Mouse (Mus musculus): ENCODE results near the gene Kcnh7. TPM values are rescaled to one million over a fixed set of nuclear protein-coding genes. Genes with fewer than 3 reads are reported as not detected.

Kcnh7 gene
- polyA plus RNA-seq, 1 experiment from 2014 or later = 0.10 TPM

- Histone ChIP-seq H3K27ac (ENCODE audit: low read length) (no peak overlapping the region), H3K36me3 (ENCODE audit: insufficient read depth, low read length) (no peaks in the 10 kb centered on the region), H3K4me2 (replicated peaks; ENCODE audit: low read depth, low read length) (no peak overlapping the region), H3K4me3 (ENCODE audit: low read depth, low read length) (no peak overlapping the region), H3K9ac (replicated peaks; ENCODE audit: low read depth) (no peak overlapping the region), H3K27me3 (replicated peaks; ENCODE audit: insufficient read depth, low read length) (no peaks in the 10 kb centered on the region), H3K4me1 (ENCODE audit: insufficient read depth, low read depth, low read length) (no peaks in the 10 kb centered on the region), H3K9me3 (ENCODE audit: low read length) (no peaks in the 10 kb centered on the region)
- TF ChIP-seq CTCF (IDR thresholded peaks at IDR 0.05) (no peak), EP300 (IDR thresholded peaks at IDR 0.05) (no peak)
- ATAC-seq (no peak), DNase-seq (ENCODE audit: low spot score) (no peak)
- WGBS = 58% methylated on average over 2 of the region's 2 CpGs
Observed at GRCm38 (mm10) chr2:62819231-62819630, 364.9 kb downstream of the Kcnh7 start.

DNA sequence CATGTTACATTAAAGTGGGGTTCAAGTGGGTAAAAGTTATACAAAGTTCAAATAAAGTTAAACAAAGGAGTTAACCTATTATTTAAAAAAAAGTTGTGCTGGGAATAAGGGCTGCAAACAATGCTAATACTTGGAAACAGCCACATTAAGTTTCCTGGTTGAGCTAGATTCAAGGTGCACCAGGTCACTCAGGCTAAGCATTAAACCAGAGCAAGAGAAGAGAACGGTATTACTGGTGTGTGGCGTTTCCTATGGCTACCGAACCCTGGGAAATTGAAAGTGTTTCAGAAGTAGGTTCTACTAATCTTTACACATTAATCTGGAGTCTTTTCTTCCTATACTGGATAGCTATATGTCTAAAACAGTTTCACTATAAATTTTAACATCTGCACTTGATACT is 368.1 kb downstream of the Kcnh7 start:
- no peaks in the 10 kb centered on the region for H3K36me3 ChIP-seq (ENCODE audit: insufficient read depth, low read length)
- no peak overlapping the region for H3K27ac ChIP-seq (ENCODE audit: low read length)
- no peaks in the 10 kb centered on the region for H3K9me3 ChIP-seq (ENCODE audit: low read length)
- 86% methylated on average over 3 of the region's 3 CpGs for WGBS
- H3K4me2 ChIP-seq (replicated peaks; ENCODE audit: low read depth, low read length) = no peak overlapping the region
- H3K4me3 ChIP-seq (ENCODE audit: low read depth, low read length) = no peak overlapping the region
- no peaks in the 10 kb centered on the region for H3K27me3 ChIP-seq (replicated peaks; ENCODE audit: insufficient read depth, low read length)
- H3K9ac ChIP-seq (replicated peaks; ENCODE audit: low read depth) = no peak overlapping the region
- ATAC-seq (no peak), DNase-seq (ENCODE audit: low spot score) (no peak)
- H3K4me1 ChIP-seq (ENCODE audit: insufficient read depth, low read depth, low read length) = no peaks in the 10 kb centered on the region
- TF ChIP-seq CTCF (IDR thresholded peaks at IDR 0.05) = no peak
- no peak for TF ChIP-seq EP300 (IDR thresholded peaks at IDR 0.05)

DNA sequence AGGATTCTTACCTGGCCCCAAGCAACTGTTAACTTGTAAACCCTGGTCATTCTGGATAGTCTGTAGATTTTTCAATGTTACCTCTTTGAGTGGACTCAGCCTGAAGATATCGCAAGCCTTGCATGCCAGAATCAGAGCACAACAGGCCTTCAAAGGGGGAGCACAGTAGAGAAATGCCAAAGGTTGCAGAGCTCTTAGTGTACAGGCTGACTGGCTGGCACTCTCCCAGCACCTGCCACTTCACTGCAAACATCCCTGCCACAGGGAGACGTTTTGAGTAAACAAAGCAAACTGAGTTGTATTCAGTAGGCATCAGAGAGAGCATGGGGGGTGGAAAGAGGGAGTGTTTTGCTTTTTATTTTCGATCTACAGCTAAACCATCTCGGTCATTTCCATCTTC is 375.3 kb downstream of the Kcnh7 start:
- 43% methylated on average over 4 of the region's 4 CpGs for WGBS
- H3K4me3 ChIP-seq (ENCODE audit: low read depth, low read length) = no peak overlapping the region
- DNase-seq (ENCODE audit: low spot score) (no peak), ATAC-seq (no peak)
- no peaks in the 10 kb centered on the region for H3K27me3 ChIP-seq (replicated peaks; ENCODE audit: insufficient read depth, low read length)
- H3K9me3 ChIP-seq (ENCODE audit: low read length) = no peaks in the 10 kb centered on the region
- no peak overlapping the region for H3K4me2 ChIP-seq (replicated peaks; ENCODE audit: low read depth, low read length)
- H3K4me1 ChIP-seq (ENCODE audit: insufficient read depth, low read depth, low read length) = no peaks in the 10 kb centered on the region
- no peak for TF ChIP-seq CTCF (IDR thresholded peaks at IDR 0.05)
- TF ChIP-seq EP300 (IDR thresholded peaks at IDR 0.05) = no peak
- no peak overlapping the region for H3K27ac ChIP-seq (ENCODE audit: low read length)
- no peak overlapping the region for H3K9ac ChIP-seq (replicated peaks; ENCODE audit: low read depth)
- no peaks in the 10 kb centered on the region for H3K36me3 ChIP-seq (ENCODE audit: insufficient read depth, low read length)

DNA sequence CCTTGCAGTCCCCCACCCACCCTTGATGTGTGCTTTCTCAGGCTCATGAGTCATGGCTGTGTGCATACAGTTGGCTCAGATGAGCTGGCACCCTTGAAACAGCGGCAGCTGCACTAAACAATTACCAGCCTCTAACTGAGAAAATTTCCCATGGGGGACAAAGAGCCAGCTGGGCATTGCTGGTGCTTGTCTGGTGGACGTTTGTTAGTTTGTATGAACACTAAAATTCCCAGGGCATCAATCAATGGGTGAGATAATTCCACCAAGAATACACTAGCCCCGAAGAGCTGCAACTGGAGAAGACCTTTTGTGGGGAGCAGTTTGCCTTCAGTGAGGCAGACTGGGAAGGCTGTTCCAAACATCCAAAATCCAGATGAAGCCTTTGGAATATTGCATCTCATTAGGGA is 376.6 kb downstream of the Kcnh7 start:
- no peaks in the 10 kb centered on the region for H3K27me3 ChIP-seq (replicated peaks; ENCODE audit: insufficient read depth, low read length)
- H3K9ac ChIP-seq (replicated peaks; ENCODE audit: low read depth) = no peak overlapping the region
- H3K36me3 ChIP-seq (ENCODE audit: insufficient read depth, low read length) = no peaks in the 10 kb centered on the region
- H3K4me3 ChIP-seq (ENCODE audit: low read depth, low read length) = no peak overlapping the region
- no peak for TF ChIP-seq CTCF (IDR thresholded peaks at IDR 0.05)
- no peak for TF ChIP-seq EP300 (IDR thresholded peaks at IDR 0.05)
- H3K4me2 ChIP-seq (replicated peaks; ENCODE audit: low read depth, low read length) = no peak overlapping the region
- DNase-seq (ENCODE audit: low spot score) (no peak), ATAC-seq (no peak)
- no peak overlapping the region for H3K27ac ChIP-seq (ENCODE audit: low read length)
- H3K9me3 ChIP-seq (ENCODE audit: low read length) = no peaks in the 10 kb centered on the region
- WGBS = 39% methylated on average over 3 of the region's 3 CpGs
- no peaks in the 10 kb centered on the region for H3K4me1 ChIP-seq (ENCODE audit: insufficient read depth, low read depth, low read length)

DNA sequence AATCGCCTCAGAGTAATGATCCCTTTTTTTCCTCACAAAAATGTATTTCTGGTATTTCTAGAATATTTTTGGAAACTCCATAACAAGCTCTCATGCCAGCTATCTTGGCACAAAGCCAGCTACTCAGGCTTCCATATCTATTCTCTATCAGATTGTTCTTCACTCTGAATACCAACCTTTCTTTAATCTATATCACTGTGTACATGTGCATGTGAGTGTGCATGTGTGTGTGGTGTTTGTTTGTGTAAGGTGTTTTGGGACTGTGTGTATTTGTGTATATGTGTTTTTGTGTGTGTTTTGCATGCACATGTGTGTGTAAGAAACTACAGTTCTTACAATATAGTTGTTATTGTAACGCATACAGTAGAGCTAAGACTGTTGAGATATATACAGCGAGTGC is 377.2 kb downstream of the Kcnh7 start:
- Histone ChIP-seq H3K36me3 (ENCODE audit: insufficient read depth, low read length) (no peaks in the 10 kb centered on the region), H3K9ac (replicated peaks; ENCODE audit: low read depth) (no peak overlapping the region), H3K4me3 (ENCODE audit: low read depth, low read length) (no peak overlapping the region), H3K9me3 (ENCODE audit: low read length) (no peaks in the 10 kb centered on the region), H3K4me2 (replicated peaks; ENCODE audit: low read depth, low read length) (no peak overlapping the region), H3K27me3 (replicated peaks; ENCODE audit: insufficient read depth, low read length) (no peaks in the 10 kb centered on the region), H3K27ac (ENCODE audit: low read length) (no peak overlapping the region), H3K4me1 (ENCODE audit: insufficient read depth, low read depth, low read length) (no peaks in the 10 kb centered on the region)
- 85% methylated on average over 3 of the region's 3 CpGs for WGBS
- DNase-seq (ENCODE audit: low spot score) (no peak), ATAC-seq (no peak)
- TF ChIP-seq CTCF (IDR thresholded peaks at IDR 0.05) (no peak), EP300 (IDR thresholded peaks at IDR 0.05) (no peak)

- Histone ChIP-seq H3K4me2 (replicated peaks; ENCODE audit: low read depth, low read length) (no peak overlapping the region), H3K27ac (ENCODE audit: low read length) (no peak overlapping the region), H3K27me3 (replicated peaks; ENCODE audit: insufficient read depth, low read length) (no peaks in the 10 kb centered on the region), H3K4me1 (ENCODE audit: insufficient read depth, low read depth, low read length) (no peaks in the 10 kb centered on the region), H3K4me3 (ENCODE audit: low read depth, low read length) (no peak overlapping the region), H3K36me3 (ENCODE audit: insufficient read depth, low read length) (no peaks in the 10 kb centered on the region), H3K9ac (replicated peaks; ENCODE audit: low read depth) (no peak overlapping the region), H3K9me3 (ENCODE audit: low read length) (no peaks in the 10 kb centered on the region)
- 77% methylated on average over 1 of the region's 1 CpGs for WGBS
- TF ChIP-seq CTCF (IDR thresholded peaks at IDR 0.05) = no peak
- no peak for TF ChIP-seq EP300 (IDR thresholded peaks at IDR 0.05)
- ATAC-seq (no peak), DNase-seq (ENCODE audit: low spot score) (no peak)
Observed at GRCm38 (mm10) chr2:62804030-62804429, 380.1 kb downstream of the Kcnh7 start.

DNA sequence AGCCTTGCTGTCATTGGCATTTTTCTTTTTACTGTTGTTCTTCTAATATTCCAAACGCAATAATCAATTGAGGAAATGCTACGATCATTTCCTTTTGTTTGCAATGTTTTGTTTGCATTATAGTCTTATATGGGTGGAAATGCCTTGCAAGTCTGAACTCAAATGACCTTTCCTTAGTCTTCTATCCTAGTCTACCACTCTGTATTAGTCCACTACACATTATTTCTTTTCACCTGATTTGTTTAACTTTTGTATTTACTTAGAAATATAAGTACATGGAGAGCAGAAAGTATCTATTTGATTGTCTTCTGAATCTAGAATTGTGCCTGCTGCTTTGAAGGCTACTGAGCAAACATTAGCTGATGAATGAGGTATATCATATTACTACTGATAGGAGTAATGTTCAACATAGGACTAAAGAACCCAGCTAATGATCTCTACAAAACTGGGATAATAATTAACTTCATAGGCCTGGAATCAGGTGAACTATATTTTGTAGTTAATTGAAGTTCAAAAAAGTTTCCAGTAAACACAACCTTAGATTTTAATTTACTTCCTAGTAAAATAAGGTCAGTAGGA is 399.5 kb downstream of the Kcnh7 start:
- no peaks in the 10 kb centered on the region for H3K9me3 ChIP-seq (ENCODE audit: low read length)
- H3K27me3 ChIP-seq (replicated peaks; ENCODE audit: insufficient read depth, low read length) = no peaks in the 10 kb centered on the region
- DNase-seq (ENCODE audit: low spot score) (no peak), ATAC-seq (no peak)
- H3K4me1 ChIP-seq (ENCODE audit: insufficient read depth, low read depth, low read length) = no peaks in the 10 kb centered on the region
- H3K4me3 ChIP-seq (ENCODE audit: low read depth, low read length) = no peak overlapping the region
- H3K4me2 ChIP-seq (replicated peaks; ENCODE audit: low read depth, low read length) = no peak overlapping the region
- H3K27ac ChIP-seq (ENCODE audit: low read length) = no peak overlapping the region
- TF ChIP-seq EP300 (IDR thresholded peaks at IDR 0.05) (no peak), CTCF (IDR thresholded peaks at IDR 0.05) (no peak)
- no peaks in the 10 kb centered on the region for H3K36me3 ChIP-seq (ENCODE audit: insufficient read depth, low read length)
- no peak overlapping the region for H3K9ac ChIP-seq (replicated peaks; ENCODE audit: low read depth)
- 45% methylated on average over 2 of the region's 2 CpGs for WGBS
